Mouse (Mus musculus) megakaryocyte, adult 5-6 weeks (primary cell): ENCODE results near the gene Myadml2. TPM values are rescaled to one million over a fixed set of nuclear protein-coding genes. Genes with fewer than 3 reads are reported as not detected.
A peak's percentile ranks its signal among the peaks of the same experiment; 100 is the strongest.

ENCODE experiments used
- ATAC-seq: 2 replicates; pipeline ENCODE4 v1.8.0; 2016; ENCODE audit warnings: mild to moderate bottlenecking, inconsistent platforms; ENCODE audit not compliant: poor library complexity, severe bottlenecking
- total RNA-seq, 2 experiments: library from RNA; stranded (forward) in 1 of 2; stranded (reverse) in 1 of 2; fragments of 153-499, 151-499 nt in 1 of 2; fragments of 221-1000, 200-1000 nt in 1 of 2; gene quantifications; 2 replicates each; pipeline versions ENCODE4 v1.2.3 to v1.2.4; 2015 to 2017

Myadml2 gene
- total RNA-seq, 2 experiments from 2014 or later = not detected

GRCm38 (mm10) chr11:120661076-120661460 lies 13.1 kb upstream of the Myadml2 start, which contains the start of gene Notum:
Gene Notum, minus strand, starts transcription at chr11:120661175.
- ATAC-seq = no peak

GRCm38 (mm10) chr11:120660301-120661075 lies 12.5 kb upstream of the Myadml2 start:
- ATAC-seq = peak; percentile 20; the same call in 1 of the 2 replicates

- 0 out of 2 replicates have a peak, but pooled peaks have one; percentile 22 for ATAC-seq
Measured at GRCm38 (mm10) chr11:120659509-120660300, 11.7 kb upstream of the Myadml2 start.

DNA sequence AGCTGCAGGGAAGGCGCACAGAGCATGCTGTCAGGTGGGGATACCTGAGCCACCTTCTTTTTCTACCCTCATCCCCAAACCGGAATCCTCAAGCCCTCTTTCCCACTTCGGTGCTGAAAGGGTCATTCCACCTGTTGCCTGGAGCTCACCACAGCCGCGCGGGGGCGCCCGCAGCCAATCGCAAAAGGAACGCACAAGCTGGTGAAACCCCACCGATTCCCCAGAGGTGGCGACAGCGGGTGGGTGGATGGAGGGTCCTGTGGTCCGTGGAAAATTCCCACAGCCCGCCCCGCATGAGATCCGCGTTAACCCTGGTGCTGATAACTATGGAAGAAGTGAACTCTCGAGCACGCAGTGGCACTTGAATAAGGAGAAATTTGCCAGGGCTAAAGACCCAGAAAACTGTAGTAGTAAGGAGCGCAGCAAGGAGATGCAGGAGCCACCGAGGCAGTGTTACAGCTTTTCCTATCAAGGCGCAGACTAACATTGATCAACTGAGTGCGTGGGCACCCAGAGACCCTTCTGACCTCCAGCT lies 11.0 kb upstream of the Myadml2 start:
- peak; percentile 80 for ATAC-seq

- no peak for ATAC-seq
Measured at GRCm38 (mm10) chr11:120657301-120657700, 9.3 kb upstream of the Myadml2 start.

GRCm38 (mm10) chr11:120654741-120655140 lies 6.8 kb upstream of the Myadml2 start:
- no peak for ATAC-seq

GRCm38 (mm10) chr11:120651872-120652271 lies 3.9 kb upstream of the Myadml2 start:
- no peak for ATAC-seq

DNA sequence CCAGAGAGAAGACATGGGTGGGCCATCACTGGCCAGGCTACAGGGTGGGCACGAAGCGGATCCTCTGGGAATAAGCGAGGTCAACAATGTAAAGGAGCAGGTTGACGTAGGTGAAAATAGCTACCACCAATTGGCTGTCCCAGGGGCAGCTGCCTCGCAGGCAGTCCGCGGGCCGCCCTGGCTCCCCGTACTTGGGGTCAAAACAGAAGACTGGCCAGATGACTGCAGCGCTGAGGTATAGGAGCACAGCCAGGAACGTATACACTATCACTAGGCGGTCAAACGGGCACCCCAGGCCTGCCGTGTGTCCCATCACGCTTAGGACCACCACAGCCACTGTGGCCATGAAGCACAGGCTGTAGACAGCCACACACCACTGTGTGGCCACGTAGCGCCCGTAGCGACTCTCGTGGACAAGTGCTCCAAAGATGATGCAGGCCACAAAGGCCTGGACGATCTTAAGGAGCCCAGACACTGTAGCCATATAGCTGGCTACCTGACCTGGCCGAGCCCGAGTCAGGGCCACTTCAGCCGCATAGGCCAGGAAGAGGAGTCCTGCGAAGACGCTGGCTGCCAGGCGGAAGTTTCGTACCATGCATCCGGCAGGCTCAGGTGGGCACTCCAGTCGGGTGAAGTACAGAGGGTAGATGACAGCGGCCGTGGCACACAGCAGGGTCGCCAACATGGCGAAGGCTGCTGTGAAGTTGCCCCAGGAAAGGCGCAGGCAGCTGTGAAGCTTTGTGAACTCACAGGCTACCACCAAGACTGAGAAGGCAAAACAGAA lies 719 bp downstream of the Myadml2 start:
- no peak for ATAC-seq

DNA sequence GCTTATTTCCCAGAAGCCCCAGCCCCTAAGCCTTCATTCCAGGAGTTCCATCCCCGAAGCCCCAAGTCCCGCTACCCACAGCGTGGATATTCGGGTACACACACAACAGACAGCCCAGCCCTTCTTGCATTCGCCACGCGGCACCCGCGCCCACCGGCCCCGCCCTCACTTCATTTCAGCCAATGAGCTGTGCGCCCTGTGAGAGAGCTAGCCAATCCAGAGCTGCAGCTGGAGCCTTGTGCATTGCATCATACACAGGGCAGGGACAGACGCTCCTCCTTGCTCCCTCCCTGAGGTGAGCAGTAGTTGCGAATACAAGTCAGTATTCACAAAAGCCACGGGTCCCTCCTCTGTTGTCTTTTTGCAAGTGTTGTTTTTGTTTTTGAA lies 4.4 kb downstream of the Myadml2 start, which contains the start of gene Pycr1:
Pycr1 (minus strand) TSS at position 169 of the 387 bp plus-strand sequence.
- ATAC-seq = peak; percentile 96

GRCm38 (mm10) chr11:120642939-120643600 lies 4.9 kb downstream of the Myadml2 start:
- ATAC-seq = peak; percentile 30

- peak; percentile 36 for ATAC-seq
Measured at GRCm38 (mm10) chr11:120641869-120642268, 6.1 kb downstream of the Myadml2 start.

- no peak for ATAC-seq
Measured at GRCm38 (mm10) chr11:120641255-120641654, 6.7 kb downstream of the Myadml2 start.

- no peak for ATAC-seq
Measured at GRCm38 (mm10) chr11:120634810-120635209, 13.1 kb downstream of the Myadml2 start.

- ATAC-seq = peak; percentile 29
Measured at GRCm38 (mm10) chr11:120633520-120634343, 14.2 kb downstream of the Myadml2 start, which contains the start of gene Mafg. Gene Mafg, minus strand, starts transcription at chr11:120633600.

GRCm38 (mm10) chr11:120632559-120633519 lies 15.1 kb downstream of the Myadml2 start:
- peak; percentile 25 for ATAC-seq

GRCm38 (mm10) chr11:120631726-120632448 lies 16.1 kb downstream of the Myadml2 start:
- ATAC-seq = no peak
